Mouse (Mus musculus) mouse trophoblast stem cell (cell line): ENCODE data around the gene Prss27.

Source experiments
- in situ Hi-C, 2 experiments: fragments of 300-500 bp; cut with MseI, MboI; formaldehyde crosslinking; loops; 2 replicates in 1 of 2; 3 replicates in 1 of 2; pipeline ENCODE4 v1.15.1; 2025

Gene Prss27

GRCm38 (mm10) chr17:24037844-24038243, at the start of gene Prss27:
Gene Prss27 (plus strand): TSS chr17:24038144.
- in situ Hi-C loops, result no loop called here

DNA sequence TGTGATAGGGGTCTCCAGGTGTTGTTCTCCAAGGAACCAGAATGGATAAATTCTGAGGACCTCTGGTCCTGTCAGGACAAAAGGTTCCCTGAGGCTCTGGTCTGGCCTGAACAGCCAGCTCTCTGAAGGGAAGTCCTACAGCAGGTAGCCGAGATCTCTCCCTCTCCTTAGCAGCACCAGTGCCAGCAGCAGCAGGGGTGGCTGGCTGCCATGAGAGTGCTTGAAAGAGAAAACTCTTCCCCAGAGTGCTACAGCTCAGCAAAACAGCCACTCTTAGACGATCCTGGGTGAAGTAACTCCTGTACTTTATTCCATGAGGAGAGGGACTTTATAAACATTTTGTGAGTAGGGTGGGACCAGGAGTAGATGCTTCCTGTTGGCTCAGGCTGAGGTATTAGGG, 48.1 kb upstream of the Prss27 start:
- in situ Hi-C loops, result no loop called here

GRCm38 (mm10) chr17:23992789-23993553, 45.0 kb upstream of the Prss27 start:
- in situ Hi-C loops, result no loop called here

- in situ Hi-C loops, result no loop called here
Observed at GRCm38 (mm10) chr17:23993559-23994428, 44.1 kb upstream of the Prss27 start.

DNA sequence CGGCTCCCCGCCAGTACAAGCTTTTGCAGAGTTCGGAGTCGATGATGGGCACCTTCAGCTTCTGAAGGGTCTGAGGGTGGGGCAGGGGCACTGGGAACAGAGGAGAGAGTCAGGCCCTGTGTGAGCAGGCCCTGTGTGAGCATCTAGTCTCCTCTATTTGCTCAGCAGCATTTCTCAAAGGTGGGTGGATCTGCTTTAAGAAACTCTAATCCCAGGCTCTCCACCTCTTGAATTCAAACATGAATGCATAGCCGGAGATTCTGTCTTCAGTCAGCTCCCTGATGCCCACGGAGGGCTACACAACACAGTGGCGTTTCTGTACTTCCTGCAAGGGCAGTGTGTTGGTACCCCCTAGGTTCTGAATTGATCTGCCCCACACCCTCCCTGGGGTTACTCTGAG, 43.3 kb upstream of the Prss27 start:
- in situ Hi-C loops, result no loop called here

DNA sequence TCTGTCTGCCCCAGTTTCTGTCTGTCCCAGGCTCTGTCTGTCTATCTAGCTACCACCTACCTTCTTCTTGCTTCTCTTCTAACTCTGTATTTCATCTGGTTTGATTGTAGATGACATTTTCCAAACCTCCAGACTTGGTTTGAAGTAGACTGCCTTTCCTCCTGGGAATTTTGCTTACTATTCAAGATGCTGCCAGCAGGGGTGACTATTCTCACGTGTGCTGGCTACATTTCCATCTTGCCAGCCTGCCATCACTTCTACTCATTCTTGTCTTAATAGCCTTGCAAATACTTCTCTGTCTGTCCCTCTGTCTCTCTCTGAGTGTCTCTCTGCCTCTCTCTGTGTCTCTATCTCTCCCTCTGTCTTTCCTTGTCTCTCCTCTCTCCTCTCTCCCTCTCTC, 42.5 kb upstream of the Prss27 start:
- in situ Hi-C loops, result no loop called here

GRCm38 (mm10) chr17:23997901-23998300, 40.0 kb upstream of the Prss27 start, which contains the start of gene Prss22:
Gene Prss22 (minus strand): TSS chr17:23998100.
- in situ Hi-C loops, result no loop called here

GRCm38 (mm10) chr17:23998383-23998782, 39.6 kb upstream of the Prss27 start:
- in situ Hi-C loops, result no loop called here

DNA sequence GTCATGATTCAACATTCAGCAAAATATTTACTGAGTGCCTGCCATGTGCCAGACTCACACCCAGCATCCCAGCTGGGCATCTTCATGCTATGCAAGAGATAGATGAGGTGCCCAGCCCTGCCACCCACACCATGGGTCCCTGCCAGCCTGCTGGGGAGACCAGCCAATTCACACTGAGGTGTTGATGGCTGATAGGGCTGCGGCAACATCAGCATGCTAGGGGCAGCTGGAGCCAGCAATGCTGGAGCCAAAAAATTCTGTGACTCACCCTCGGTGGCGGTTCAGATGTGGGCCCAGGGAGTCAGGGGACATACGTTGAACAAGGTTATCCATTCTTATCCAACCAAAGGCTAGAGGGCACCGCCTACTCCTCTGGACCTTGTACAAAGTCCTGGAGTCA, 37.5 kb upstream of the Prss27 start:
- in situ Hi-C loops, result no loop called here

GRCm38 (mm10) chr17:24004071-24004665, 33.8 kb upstream of the Prss27 start:
- in situ Hi-C loops, result no loop called here

- in situ Hi-C loops, result no loop called here
Observed at GRCm38 (mm10) chr17:24005049-24005448, 32.9 kb upstream of the Prss27 start.

DNA sequence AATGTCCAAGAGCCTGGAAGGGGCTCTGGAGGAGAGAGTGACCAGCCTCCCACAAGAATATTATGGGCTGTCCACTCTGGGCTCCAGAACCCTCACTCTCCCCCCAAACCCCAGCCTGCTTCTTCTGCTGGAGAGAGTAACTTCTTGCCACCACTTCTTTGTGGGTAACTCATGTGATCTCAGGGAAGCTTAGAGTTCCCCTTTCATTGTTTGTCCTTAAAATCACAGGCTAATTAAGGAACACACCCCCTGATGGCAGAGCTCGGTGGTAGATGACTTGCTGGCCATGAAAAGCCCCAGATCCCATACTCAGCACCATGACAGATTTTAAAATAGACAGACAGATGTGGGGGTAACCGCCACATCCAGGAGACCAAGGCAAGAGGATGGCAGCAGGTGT, 31.0 kb upstream of the Prss27 start:
- in situ Hi-C loops, result no loop called here

GRCm38 (mm10) chr17:24007391-24007790, 30.6 kb upstream of the Prss27 start:
- in situ Hi-C loops, result no loop called here

DNA sequence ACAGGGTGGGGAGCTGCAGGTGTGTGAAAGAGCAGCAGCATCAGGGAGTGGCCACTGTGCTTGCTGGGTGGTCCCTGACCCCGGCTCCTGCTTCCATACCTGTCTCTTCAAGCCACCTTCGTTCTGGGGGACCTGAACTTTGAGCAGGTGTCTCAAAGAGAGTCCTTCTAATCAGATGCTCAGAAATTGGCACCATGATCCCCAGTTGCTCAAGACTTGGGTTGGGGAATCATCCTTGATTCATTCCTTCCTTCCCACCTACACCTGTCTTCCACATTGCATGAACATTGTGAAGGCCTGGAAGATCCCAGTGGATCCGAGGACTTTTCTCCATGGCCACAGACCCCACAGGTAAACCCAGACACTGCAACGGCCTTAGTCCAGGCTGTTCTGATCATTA, 29.8 kb upstream of the Prss27 start:
- in situ Hi-C loops, result no loop called here

- in situ Hi-C loops, result no loop called here
Observed at GRCm38 (mm10) chr17:24009617-24010016, 28.3 kb upstream of the Prss27 start.

- in situ Hi-C loops, result no loop called here
Observed at GRCm38 (mm10) chr17:24012921-24013320, 25.0 kb upstream of the Prss27 start.

- in situ Hi-C loops, result no loop called here
Observed at GRCm38 (mm10) chr17:24014433-24014965, 23.4 kb upstream of the Prss27 start.

GRCm38 (mm10) chr17:24015727-24016126, 22.2 kb upstream of the Prss27 start:
- in situ Hi-C loops, result no loop called here

DNA sequence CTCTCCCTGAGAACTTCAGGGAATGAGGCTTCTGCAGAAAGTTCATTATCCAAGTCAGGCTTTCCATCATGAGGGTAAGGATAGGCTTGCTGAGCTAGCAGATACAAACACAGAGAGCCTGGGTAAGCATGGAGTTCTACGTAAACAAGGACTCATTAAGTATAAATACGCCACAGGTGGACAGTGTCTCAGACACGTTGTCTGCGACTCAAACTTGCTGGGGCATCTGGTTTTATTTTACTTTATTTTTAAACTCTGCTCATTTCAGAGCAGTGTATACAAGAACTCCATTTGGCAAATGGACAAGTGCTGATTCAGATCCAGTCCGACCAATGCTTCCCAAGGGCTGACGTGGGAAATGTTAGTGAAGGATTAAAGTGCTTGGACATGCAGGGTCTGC, 17.2 kb upstream of the Prss27 start:
- in situ Hi-C loops, result no loop called here

DNA sequence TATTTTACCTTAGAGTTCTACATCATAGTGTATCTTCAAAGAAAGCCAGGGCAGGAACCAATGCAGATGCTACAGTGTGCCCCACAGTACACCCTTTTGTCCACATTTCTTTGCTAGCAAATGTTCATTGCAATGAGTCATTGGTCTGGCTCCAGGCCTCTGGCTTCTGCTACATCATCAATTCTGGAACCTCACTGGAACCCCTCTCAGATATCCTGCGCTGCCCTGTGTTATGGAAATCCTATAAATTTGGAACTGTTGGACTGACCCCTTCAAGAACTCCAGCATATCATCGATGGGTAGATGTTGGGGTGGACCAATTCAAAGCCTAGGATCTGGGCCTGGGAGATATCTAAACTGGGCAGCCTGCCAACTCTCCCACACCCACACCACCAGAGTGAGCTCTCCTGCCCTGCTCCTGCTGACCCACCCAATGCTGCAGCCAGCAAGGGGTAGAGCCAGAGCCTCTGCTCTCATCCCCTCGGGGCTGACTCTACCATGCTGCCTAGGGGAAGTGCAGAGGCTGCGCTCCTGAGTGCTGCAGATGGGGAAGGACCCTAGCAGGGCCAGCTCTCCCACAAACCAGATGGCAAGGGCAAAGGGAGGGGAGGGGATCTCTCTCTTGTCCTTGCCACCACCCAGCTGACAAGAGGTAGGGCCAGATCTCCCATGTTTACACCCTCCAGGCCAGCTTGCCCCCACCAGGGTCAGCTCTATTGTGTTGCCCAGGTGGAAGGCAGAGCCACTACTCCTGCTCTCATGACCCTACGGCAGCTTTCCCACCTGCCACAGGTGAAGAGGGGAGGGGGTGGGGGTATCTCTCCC, 16.4 kb upstream of the Prss27 start:
- in situ Hi-C loops, result no loop called here

DNA sequence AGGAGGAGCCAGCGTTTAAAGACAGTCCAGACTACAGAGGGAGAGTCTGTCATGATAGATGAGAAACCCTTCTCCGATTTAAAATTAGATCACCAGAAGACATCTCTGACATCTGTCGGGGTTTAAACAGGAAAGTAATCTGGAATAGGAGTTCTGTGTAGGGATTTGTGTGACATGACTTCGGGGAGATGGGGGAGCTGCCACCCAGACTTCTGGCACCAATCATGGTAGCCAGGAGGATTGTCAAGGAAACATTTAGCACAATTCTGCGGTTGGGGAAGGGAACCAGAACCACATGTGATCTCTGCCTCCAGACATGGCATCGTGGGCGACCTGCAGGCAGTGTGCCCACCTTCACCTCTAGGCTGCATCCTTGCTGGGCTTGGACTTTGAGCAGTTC, 8.5 kb upstream of the Prss27 start:
- in situ Hi-C loops, result no loop called here
